Mouse (Mus musculus) hindlimb bud, embryonic 11.5 days (tissue): ENCODE measurements at regions not wholly inside any gene's neighbourhood (a gene's known extent, or its start where the extent isn't known, plus 50 kb on each side); places are given as distances from the start of the nearest gene placed in this dataset.
"Not testable (repeated sequence)": the region's sequence is repeated elsewhere in the genome, so short reads cannot be mapped to it uniquely, and the experiment has no call there.

Experiments
- DNase-seq: peaks from one replicate; pipeline ENCODE4 v3.0.0-alpha.2; 2012; ENCODE audit warnings: low read depth, low spot score; ENCODE audit errors: extremely low spot score

DNA sequence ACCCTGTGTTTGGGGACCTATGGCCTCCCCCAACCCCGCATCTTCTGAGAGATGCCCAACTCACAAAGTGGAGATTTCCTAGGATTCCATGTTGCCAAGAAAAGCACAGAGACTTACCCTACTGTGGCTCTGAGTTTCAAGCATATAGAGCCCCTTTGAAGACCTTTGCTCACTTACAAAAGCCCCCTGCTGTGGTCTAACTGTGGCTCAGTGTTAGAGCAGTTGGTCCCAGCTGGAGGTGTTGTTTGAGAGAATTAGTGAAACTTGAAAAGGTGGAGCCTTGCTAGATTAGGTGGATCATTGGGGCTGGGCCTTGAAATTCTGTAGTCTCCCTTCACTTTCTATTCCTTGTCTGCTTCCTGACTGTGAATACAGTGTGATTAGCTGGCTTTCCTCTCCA is 66.6 kb upstream of the Galnt18 start:
- DNase-seq, result no peak

DNA sequence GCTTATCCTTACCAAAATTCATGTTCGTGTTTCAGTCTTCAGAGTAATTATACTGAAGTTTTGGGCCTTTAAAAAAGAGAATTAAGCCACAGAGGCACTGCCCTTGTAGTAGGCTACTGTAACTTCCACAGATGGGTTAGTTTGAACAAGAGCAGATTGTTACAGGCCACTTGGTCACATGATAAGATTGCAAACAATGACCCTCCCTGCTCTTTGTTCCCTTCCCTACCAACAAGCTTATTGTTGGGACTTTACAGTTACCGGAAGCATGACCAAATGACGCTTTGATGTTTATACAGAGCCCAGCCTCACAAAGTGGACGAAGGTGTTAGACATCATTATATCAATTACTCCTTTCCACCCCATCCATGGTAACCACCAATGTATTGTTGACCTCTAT is 63.9 kb upstream of the Galnt18 start:
- DNase-seq, result no peak

DNA sequence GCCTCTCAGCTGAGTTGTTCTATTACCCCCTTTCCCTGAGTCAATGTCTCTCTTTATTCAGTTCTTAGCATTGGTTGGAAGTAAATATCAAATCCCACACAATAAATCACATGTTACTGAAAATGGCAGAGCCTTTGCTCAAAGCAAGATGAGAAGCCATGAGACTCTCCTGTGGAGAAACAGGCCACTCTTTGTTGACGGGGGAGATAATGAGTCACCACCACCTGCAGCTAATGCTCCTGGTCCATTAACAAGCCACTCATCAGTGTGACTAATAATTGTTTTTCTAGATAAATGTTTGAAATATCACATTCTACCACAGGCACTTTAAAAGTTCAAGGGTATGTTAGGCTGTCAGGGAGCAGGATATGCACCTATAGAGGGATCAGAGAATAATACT is 61.0 kb upstream of the Galnt18 start:
- DNase-seq, result no peak

DNA sequence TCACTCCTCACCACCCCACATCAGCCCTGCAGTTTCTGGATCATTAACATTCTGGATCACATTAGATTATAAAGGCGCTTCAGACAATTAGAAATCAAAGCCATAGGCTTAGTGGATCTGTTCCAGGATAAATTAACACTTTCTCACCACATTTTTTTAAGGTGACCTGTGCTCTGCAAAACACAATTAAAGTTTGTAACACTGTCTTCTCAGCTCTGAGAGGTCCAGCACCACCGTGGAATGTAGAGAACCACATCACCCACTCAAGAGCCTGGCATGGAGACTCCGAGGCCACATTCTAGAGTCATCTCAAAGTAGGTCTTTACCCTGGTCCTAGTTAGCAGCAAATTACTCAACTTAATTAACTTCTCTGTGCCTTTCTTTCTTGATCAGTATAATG is 58.4 kb upstream of the Galnt18 start:
- no peak for DNase-seq

DNA sequence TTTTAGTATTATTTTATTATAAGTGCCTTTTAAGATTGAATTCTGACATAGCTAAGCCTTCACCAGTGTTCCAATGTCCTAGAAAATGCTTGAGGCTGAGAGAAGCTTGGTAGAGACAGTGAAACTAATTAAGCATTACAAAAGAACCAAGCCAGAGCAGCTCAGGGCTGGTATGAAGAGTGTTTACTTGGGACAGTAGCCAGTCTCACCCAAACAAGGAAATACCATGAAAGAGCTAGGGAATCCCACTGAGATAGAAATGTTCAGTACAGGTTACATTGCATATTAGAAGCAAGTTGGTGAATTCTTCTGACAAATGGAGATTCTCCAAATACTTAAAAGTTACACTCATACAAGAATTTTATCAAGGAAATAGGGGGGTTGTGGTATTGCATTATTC is 54.6 kb upstream of the Galnt18 start:
- DNase-seq, result not testable (repeated sequence)

DNA sequence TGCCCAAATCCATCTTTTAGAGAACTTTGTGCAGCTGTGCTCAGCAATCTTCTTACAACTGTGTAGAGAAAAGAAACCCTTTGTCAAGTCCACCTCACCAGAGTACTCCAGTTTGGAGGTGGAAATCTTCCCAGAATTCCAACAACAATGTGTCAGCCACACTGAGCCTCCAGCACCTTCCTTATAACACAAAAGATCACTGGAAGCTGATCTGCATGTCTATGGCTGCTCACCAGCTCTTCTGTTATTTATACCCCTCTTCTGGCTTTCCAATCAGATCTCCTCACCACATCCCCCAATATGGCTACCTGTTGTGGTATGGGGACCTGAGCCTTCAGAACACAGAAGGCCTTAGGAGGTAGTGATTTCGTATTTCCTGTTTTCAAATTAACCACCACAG is 50.2 kb upstream of the Galnt18 start:
- no peak for DNase-seq
